Mouse (Mus musculus) brain, embryonic 14.5 days (tissue): Measurements from ENCODE around the gene 1190005I06Rik. TPM values are rescaled to one million over a fixed set of nuclear protein-coding genes. Genes with fewer than 3 reads are reported as not detected.

Experiments used
- DNase-seq: peaks from one replicate; pipeline ENCODE4 v3.0.0-alpha.2; 2011; ENCODE audit warnings: low read depth
- CTCF ChIP-seq: fragments of 200-500 bp; IDR thresholded peaks from 2 replicates; pipeline ENCODE4 v1.5.1; 2012; ENCODE audit warnings: inconsistent platforms, mild to moderate bottlenecking, moderate library complexity, borderline replicate concordance; ENCODE audit not compliant: insufficient read depth, insufficient read length; ENCODE audit errors: extremely low read depth
- POLR2A ChIP-seq: fragments of 200-500 bp; IDR thresholded peaks from 2 replicates; pipeline ENCODE4 v1.6.1; 2012; ENCODE audit warnings: mild to moderate bottlenecking, inconsistent platforms, borderline replicate concordance; ENCODE audit not compliant: poor library complexity, insufficient read depth, insufficient read length, severe bottlenecking; ENCODE audit errors: extremely low read depth
- polyA plus RNA-seq: library from polyadenylated mRNA; depleted of rRNA; stranded (reverse); fragments of >200 nt; gene quantifications from 2 replicates; pipeline ENCODE4 v1.2.3, GENCODE M21; 2012

Gene 1190005I06Rik
- polyA plus RNA-seq, 1 experiment: 7.4 TPM

DNA sequence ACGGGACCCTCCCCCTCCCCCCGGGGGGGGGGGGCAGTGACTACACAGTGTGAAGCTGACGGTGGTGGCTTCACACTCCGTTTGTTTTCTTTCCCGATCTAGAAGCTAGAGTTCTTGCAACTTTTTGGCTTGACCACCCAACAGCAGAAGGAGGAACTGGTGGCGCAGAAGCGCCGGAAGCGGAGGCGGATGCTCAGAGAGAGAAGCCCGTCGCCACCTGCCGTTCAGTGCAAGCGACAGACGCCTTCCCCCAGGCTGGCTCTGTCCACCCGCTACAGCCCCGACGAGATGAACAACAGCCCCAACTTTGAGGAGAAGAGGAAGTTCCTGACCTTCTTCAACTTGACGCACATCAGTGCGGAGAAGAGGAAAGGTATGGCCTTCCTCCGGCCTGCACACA is 74.9 kb downstream of the 1190005I06Rik start:
- DNase-seq: no peak
- TF ChIP-seq POLR2A: no peak
- TF ChIP-seq CTCF: no peak

DNA sequence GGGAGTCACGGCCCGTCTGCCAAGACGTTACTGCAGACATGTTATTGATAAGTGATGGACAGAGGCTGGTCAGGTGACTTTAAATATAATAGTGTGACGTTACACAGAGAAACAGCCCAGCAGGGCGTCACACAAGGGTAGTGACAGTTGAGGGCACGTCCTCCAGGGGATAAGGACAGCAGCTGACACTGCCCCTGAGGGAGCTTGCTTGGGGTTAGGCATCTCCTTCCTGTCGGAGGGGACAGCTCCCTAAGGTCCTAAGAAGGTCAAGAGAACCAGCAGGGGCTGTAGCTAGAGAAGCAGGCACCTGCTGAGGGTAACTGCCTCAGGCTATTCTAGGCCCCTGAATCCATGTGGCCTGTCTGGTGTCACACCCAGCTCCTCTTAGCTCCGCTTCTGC is 75.9 kb downstream of the 1190005I06Rik start:
- TF ChIP-seq CTCF (no peak), POLR2A (no peak)

DNA sequence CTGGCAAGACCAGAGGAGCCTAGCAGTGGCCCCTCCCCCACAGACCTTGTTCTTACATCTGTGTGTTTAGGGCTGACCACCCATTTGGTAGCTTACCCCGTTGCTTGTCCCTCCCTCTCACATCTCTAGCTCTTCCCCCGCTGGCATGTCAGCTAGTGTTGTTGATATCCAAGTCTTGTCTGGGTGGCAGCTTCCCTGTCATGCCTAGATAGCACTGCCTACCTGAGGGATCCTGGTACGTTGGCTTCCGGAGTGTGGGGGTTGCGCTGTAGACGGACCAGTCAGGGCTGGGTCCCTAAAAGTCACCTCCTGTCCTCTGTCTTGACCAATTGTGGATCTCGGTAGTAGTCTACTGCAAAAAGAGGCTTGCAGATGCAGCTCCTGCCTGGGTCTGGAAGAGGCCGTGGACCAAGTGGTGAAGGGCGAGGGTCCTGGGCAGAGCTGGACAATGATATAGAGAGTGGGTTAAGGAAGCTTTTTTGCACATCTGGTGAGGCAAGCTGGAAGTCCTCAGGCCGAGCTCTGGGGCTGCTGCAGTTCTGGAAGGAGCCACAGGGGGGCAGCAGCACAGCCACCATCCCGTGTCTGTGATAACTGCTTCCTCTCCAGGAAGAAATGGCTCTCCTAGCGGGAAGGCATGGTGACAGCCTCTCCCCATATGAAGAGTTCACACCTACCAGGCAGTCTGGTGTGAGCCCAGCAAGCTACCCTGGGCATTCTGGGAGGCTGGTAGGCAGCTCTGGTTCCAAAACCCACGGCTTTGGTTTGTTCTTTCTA is 77.3 kb downstream of the 1190005I06Rik start:
- TF ChIP-seq CTCF: peak; percentile 98
- no peak for TF ChIP-seq POLR2A
- peak; percentile 82 for DNase-seq

More for the DNA sequence above, 75.9 kb downstream of the 1190005I06Rik start:
- DNase-seq: no peak

DNA sequence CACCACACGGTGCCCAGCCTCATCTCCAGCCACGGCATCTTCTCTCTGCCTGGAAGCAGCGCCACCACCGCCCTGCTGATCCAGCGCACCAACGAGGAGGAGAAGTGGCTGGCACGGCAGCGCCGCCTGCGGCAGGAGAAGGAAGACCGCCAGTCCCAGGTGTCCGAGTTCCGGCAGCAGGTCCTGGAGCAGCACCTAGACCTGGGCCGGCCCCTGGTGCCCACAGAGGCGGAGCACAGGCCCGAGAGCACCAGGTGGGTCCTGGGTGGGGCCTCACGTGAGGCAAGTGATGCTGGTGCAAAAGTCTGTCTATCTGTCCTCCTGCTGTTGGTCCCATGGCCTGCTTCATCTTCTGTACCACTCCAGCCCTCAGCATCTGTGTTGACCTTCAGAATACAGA is 78.3 kb downstream of the 1190005I06Rik start:
- TF ChIP-seq POLR2A (no peak), CTCF (no peak)
- no peak for DNase-seq

DNA sequence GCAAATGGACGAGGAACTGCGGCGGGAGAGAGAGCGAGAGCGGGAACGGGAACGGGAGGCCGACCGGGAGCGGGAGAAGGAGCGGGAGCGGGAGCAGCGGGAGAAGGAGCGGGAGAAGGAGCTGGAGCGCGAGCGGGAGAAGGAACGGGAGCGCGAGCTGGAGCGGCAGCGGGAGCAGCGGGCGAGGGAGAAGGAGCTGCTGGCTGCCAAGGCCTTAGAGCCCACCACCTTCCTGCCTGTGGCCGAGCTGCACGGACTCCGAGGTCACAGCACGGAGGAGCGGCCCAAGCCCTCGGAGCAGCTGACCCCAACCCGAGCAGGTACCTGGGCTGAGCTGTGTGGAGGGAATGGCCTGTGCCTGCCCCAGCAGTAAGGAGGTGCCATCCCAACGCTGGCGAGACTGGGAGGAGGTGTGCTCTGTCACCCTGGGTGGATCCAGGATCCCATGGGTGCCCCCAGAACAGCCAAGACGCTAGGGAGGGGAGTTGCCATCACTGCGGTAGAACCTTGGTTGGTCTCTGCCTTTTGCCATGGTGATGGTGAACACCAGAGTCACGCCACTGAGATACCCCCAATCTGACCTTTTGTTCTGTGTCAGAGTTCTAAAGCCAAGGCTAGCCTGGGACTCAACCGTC is 79.2 kb downstream of the 1190005I06Rik start:
- DNase-seq: peak; percentile 64
- TF ChIP-seq CTCF (no peak), POLR2A (no peak)

DNA sequence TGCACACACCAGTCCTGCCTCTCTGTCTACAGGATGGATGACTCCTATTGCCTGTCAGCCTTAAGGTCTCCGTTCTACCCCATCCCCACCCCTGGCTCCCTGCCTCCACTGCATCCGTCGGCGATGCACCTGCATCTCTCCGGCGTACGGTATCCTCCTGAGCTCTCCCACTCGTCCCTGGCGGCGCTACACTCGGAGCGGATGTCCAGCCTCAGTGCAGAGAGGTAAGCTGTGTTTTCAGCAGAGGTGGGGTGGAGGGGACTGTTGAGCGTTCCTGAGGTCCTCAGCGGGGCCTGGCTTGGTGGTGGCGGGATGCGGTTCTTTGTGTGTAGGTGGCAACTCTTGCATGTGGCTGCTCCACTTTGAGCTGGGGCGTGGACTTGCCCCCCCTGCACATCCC is 79.7 kb downstream of the 1190005I06Rik start:
- TF ChIP-seq POLR2A (no peak), CTCF (no peak)
- no peak for DNase-seq

DNA sequence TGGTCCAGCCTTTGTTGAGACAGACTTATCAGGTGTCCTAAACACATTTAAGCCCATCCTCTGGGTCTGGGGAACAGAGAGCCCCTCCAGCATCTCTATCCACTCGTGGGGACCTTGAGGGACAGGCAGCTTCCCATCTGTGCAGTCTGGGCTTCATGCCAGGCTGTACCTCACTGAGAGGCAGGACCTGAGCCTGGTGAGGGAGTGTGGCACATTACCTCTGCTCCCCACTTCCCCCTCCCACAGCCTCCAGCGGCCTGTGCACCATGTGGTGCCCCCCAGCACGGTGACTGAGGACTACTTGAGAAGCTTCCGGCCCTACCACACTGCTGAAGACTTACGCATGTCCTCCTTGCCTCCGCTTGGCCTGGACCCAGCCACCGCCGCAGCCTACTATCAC is 80.8 kb downstream of the 1190005I06Rik start:
- peak; percentile 83 for DNase-seq
- no peak for TF ChIP-seq POLR2A
- TF ChIP-seq CTCF: no peak

DNA sequence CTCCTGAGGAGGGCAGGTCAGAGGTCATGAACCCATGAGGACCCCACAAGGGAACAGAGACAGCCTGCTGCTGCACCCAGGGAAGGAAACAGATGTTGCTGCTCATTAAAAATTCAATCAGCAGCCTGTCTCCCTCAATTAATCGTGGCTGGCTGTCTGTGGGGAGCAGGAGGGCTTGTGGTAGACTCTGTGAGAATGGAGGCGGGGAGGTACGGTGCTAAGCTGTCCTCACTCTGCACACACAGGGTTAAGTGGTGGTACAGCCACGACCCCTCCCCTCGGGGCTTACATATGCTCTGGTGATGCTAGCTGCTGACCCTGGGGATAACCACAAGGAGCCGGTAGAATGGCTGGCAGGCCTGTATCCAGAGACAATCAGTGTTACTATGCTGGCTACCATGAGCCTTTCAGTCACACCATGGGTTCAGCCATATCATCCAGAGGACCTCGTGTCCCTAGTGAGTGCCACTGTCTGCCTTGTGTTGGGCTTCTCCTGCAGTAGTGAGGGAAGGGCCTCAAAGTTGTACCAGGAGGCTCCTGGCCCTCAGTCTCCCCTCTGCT is 82.2 kb downstream of the 1190005I06Rik start:
- TF ChIP-seq CTCF: no peak
- TF ChIP-seq POLR2A: no peak
- DNase-seq: peak; percentile 80

DNA sequence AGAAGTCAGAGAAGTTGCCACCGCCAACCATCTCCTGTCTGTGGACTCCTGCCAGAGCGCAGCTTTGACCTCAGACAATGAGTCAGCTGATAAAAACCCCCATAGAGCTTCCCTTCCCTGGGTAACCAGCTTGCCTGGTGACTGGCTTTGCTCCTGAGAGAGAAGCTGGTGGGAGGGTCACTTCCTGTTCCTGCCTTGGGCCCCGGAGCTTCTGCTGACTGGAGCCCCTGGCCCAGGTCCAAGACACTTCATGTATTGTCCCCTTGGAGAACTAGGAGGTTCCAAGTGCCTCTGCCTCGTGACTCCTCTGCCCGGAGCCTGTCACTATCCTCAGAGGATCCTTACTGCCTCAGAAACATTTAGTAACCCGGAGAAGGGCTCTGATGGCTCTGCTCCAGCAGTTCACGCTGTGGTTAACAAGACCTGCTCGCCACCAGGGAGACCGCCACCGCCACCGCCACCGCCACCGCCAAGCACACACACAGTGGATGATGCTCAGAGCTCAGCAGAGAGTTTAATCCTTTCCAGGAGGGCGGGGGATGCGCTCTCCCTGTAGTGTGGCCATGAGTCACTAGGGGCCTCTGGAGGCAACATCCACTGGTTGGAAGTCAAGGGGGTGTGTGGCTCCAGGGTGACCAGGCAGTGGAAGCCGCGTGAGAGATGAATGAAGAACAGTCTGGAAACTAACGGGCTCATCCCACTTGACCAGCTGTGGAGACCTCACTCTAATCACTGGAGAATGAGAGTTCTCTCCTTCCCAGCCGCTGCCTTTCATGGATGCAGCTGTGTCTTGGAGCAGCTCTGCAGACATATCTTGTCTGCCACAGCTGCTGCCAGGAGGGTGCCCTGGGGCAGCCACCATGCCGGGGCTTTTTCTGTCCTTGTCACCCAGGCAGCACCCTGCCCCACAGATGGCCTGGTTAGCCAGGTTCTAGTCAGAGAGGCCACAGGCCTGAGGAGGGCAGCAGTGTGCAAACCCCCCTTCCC is 83.3 kb downstream of the 1190005I06Rik start:
- TF ChIP-seq POLR2A (no peak), CTCF (peak; percentile 38; the same call in 1 of the 2 replicates)
- peak; percentile 88 for DNase-seq

DNA sequence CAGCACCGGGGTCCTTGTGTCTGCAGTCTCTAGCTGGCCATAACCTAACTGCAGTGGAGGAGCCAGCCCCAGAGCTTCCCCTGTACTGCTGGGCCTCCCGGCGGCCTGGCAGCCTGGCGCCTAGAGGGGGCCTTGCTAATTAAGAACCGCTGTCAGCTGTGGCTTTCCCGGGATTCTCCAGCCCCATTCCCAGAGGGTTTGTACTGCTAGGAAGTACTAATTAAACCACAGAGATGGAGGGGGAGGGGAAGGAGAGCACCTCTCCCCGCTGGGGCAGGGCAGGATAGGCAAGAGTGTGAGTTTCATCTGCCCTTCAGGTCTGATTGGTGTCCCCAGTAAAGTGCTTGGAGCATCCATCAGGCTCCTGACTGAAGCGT is 84.1 kb downstream of the 1190005I06Rik start:
- DNase-seq: peak; percentile 93
- TF ChIP-seq CTCF: no peak
- no peak for TF ChIP-seq POLR2A

DNA sequence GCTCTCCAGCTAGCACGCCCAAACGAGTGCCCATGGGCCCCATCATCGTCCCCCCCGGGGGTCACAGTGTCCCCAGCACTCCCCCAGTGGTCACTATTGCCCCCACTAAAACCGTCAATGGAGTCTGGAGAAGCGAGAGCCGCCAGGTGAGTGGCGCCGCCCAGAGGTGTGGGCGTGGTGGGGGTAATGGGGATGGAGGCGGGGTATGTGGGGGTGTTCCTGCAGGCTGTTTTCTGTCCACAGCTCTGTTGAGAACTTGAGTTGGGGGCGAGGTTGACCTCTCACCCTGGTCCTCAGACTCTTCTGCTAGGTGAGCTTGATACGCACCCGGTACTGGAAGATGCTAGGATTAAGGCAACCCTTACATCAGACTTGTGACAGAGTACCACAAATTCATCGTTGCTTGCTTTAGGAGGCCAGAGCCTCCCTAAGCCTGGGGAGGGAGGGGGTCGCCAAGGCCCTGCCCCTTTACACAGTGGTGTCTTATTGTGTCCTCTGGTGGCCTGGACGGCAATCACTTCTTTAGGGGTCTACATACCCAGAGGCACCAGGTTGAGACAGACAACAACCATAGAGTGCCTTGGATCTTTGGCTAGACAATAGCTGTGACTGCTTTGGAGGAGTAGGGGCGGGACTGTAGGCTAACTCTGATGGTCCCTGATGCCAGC is 84.6 kb downstream of the 1190005I06Rik start:
- DNase-seq: no peak
- no peak for TF ChIP-seq POLR2A
- no peak for TF ChIP-seq CTCF
